Mouse (Mus musculus): Measurements from ENCODE around the gene Zdhhc14. TPM values are rescaled to one million over a fixed set of nuclear protein-coding genes. Genes with fewer than 3 reads are reported as not detected.
A peak's percentile ranks its signal among the peaks of the same experiment; 100 is the strongest.

Gene Zdhhc14
- total and polyA plus RNA-seq, 3 experiments, result 1.1 to 21.4 (median 7.3) TPM

DNA sequence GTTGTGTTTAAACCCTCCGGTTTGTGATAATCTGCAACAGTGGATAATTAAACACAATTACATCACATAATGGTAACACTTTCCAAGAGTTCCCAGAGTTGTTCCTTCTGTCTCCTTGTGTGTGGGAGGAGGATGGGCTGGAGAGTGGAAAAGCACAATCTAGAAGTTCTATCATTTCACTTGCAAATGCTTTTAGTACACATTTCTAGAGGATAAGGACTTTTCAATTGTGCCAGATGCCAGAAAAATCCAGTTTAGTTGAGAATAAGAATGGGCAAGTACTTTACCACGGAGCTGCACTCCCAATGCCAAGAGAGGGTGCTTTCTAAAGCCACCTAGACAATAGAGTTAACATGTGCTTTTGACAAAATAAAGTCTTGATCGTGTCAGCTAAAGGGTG, 2.0 kb upstream of the Zdhhc14 start:
- no peak overlapping the region for H3K4me3 ChIP-seq (ENCODE audit: low read depth, low read length)
- H3K27me3 ChIP-seq (ENCODE audit: insufficient read depth, low read length), result no peaks in the 10 kb centered on the region

DNA sequence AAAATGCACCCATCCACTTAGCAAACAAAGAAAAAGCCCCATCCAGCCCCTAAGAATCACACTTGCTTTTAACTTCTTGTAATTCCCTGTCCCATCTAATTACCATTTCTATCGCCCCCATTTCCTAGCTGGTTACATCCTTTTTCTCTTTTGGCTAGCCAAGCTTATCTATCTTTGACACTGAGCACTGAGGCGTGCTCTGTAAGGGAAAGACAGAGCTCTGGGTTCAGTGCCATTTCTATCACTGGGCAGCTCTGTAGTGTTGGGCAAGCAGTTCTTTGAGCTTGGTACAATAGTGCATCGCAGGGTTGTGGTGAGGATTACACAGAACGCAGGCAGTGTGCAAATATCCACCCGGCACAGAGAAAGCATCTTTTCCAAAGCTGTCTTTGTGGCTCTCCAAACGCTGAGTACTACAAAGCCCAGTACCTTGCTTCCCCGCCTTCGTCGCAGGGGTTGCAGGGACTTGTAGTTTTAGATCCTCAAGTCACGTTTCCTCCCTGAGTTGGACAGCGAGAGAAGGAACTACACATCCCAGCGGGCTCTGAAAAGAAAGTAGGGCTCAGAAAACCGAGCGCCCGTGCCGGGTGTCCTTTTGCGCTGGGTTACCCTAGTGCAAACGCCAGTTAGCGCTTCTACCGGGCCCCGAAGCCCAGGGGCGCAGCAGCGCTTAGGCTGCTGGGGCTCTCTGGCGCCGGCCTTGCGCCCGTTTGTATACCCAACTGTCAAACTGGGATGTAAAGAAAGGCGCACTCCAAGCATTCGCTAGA, 1.1 kb upstream of the Zdhhc14 start:
- DNase-seq (ENCODE audit: low spot score) (peak; percentile 56), ATAC-seq (ENCODE audit: extremely low read depth, insufficient number of reproducible peaks, low FRiP score, poor library complexity, severe bottlenecking) (peak; percentile 81)
- Histone ChIP-seq H3K9me3 (replicated peaks) (no peaks in the 10 kb centered on the region), H3K4me3 (ENCODE audit: low read depth, low read length) (peak overlapping the region; percentile 85), H3K27me3 (ENCODE audit: insufficient read depth, low read length) (no peaks in the 10 kb centered on the region), H3K36me3 (replicated peaks) (peaks cover 17% of the 10 kb centered on the region), H3K4me1 (ENCODE audit: insufficient read depth, low read depth, low read length) (peaks cover 80% of the 10 kb centered on the region)
- no peak for TF ChIP-seq CTCF (IDR thresholded peaks at IDR 0.05; ENCODE audit: low read depth, low read length)
- TF ChIP-seq GATA1 (IDR thresholded peaks at IDR 0.05; ENCODE audit: borderline replicate concordance, low read length), result no peak
- no peak for TF ChIP-seq TAL1 (conservative IDR thresholded peaks at IDR 0.05; ENCODE audit: low read depth, low read length)

More for the DNA sequence above, 2.0 kb upstream of the Zdhhc14 start:
- DNase-seq (ENCODE audit: low spot score) (no peak), ATAC-seq (ENCODE audit: extremely low read depth, insufficient number of reproducible peaks, low FRiP score, poor library complexity, severe bottlenecking) (no peak)
- H3K36me3 ChIP-seq (replicated peaks), result peaks cover 8% of the 10 kb centered on the region
- H3K9me3 ChIP-seq (replicated peaks), result peaks cover 2% of the 10 kb centered on the region; the same call in 1 of the 2 replicates
- TF ChIP-seq TAL1 (conservative IDR thresholded peaks at IDR 0.05; ENCODE audit: low read depth, low read length), result no peak
- TF ChIP-seq GATA2 (IDR thresholded peaks at IDR 0.05; ENCODE audit: borderline replicate concordance, low read depth, low read length), result no peak
- TF ChIP-seq CTCF (IDR thresholded peaks at IDR 0.05; ENCODE audit: low read depth, low read length), result no peak
- no peak for TF ChIP-seq POLR2AphosphoS5 (IDR thresholded peaks at IDR 0.05; ENCODE audit: insufficient replicate concordance, low read depth, low read length)
- H3K4me1 ChIP-seq (ENCODE audit: insufficient read depth, low read depth, low read length), result peaks cover 73% of the 10 kb centered on the region

GRCm38 (mm10) chr17:5492746-5493160, 396 bp downstream of the Zdhhc14 start:
- peaks cover 29% of the 10 kb centered on the region for H3K36me3 ChIP-seq (replicated peaks)
- H3K9me3 ChIP-seq (replicated peaks), result no peaks in the 10 kb centered on the region
- ATAC-seq (ENCODE audit: extremely low read depth, insufficient number of reproducible peaks, low FRiP score, poor library complexity, severe bottlenecking) (no peak), DNase-seq (ENCODE audit: low spot score) (peak; percentile 29)
- TF ChIP-seq POLR2AphosphoS5 (IDR thresholded peaks at IDR 0.05; ENCODE audit: insufficient replicate concordance, low read depth, low read length), result no peak
- no peaks in the 10 kb centered on the region for H3K27me3 ChIP-seq (ENCODE audit: insufficient read depth, low read length)
- H3K4me1 ChIP-seq (ENCODE audit: insufficient read depth, low read depth, low read length), result peaks cover 79% of the 10 kb centered on the region
- peak overlapping the region; percentile 85 for H3K4me3 ChIP-seq (ENCODE audit: low read depth, low read length)

DNA sequence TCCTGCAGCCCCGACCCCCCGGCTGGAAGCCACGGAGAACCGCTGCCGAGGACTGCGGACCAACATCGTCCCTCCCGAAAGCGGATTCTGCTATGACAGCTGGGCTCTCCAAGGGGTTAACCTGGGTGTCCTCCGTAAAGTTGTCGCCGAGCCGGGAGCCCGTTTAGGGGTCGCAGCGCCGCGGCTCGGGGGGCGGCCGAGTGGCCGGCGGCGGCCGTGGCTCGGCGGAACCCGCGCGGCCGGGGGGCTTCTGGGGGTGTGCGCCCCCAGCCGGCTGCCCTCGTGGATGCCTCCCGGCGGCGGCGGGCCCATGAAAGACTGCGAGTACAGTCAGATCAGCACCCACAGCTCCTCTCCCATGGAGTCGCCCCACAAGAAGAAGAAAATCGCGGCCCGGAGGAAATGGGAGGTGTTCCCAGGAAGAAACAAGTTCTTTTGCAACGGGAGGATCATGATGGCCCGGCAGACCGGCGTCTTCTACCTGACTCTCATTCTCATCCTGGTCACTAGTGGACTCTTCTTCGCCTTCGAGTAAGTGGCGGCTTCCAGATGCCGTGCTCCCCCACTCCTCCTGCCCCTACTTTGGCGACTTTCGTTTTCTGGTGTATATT, 909 bp downstream of the Zdhhc14 start:
- H3K4me3 ChIP-seq (ENCODE audit: low read depth, low read length), result peak overlapping the region; percentile 85
- H3K36me3 ChIP-seq (replicated peaks), result peaks cover 34% of the 10 kb centered on the region
- no peaks in the 10 kb centered on the region for H3K9me3 ChIP-seq (replicated peaks)
- H3K27me3 ChIP-seq (ENCODE audit: insufficient read depth, low read length), result no peaks in the 10 kb centered on the region
- no peak for ATAC-seq (ENCODE audit: extremely low read depth, insufficient number of reproducible peaks, low FRiP score, poor library complexity, severe bottlenecking)
- no peak for TF ChIP-seq GATA1 (IDR thresholded peaks at IDR 0.05; ENCODE audit: borderline replicate concordance, low read length)
- no peak for TF ChIP-seq CTCF (IDR thresholded peaks at IDR 0.05; ENCODE audit: low read depth, low read length)
- TF ChIP-seq GATA2 (IDR thresholded peaks at IDR 0.05; ENCODE audit: borderline replicate concordance, low read depth, low read length), result no peak
- no peak for TF ChIP-seq TAL1 (conservative IDR thresholded peaks at IDR 0.05; ENCODE audit: low read depth, low read length)
- no peak for TF ChIP-seq POLR2AphosphoS5 (IDR thresholded peaks at IDR 0.05; ENCODE audit: insufficient replicate concordance, low read depth, low read length)
- peak; percentile 29 for DNase-seq (ENCODE audit: low spot score)
- H3K4me1 ChIP-seq (ENCODE audit: insufficient read depth, low read depth, low read length), result peaks cover 79% of the 10 kb centered on the region

- ATAC-seq (ENCODE audit: extremely low read depth, insufficient number of reproducible peaks, low FRiP score, poor library complexity, severe bottlenecking), result no peak
- H3K9me3 ChIP-seq (replicated peaks), result no peaks in the 10 kb centered on the region
- no peak for DNase-seq (ENCODE audit: low spot score)
- TF ChIP-seq POLR2AphosphoS5 (IDR thresholded peaks at IDR 0.05; ENCODE audit: insufficient replicate concordance, low read depth, low read length) (no peak), CTCF (IDR thresholded peaks at IDR 0.05; ENCODE audit: low read depth, low read length) (no peak), GATA1 (IDR thresholded peaks at IDR 0.05; ENCODE audit: borderline replicate concordance, low read length) (no peak), GATA2 (IDR thresholded peaks at IDR 0.05; ENCODE audit: borderline replicate concordance, low read depth, low read length) (no peak), TAL1 (conservative IDR thresholded peaks at IDR 0.05; ENCODE audit: low read depth, low read length) (no peak)
- peak overlapping the region; percentile 85 for H3K4me3 ChIP-seq (ENCODE audit: low read depth, low read length)
- peaks cover 37% of the 10 kb centered on the region for H3K36me3 ChIP-seq (replicated peaks)
- peaks cover 81% of the 10 kb centered on the region for H3K4me1 ChIP-seq (ENCODE audit: insufficient read depth, low read depth, low read length)
- no peaks in the 10 kb centered on the region for H3K27me3 ChIP-seq (ENCODE audit: insufficient read depth, low read length)
These were observed 1.5 kb downstream of the Zdhhc14 start for GRCm38 (mm10) chr17:5493809-5494208.

GRCm38 (mm10) chr17:5494832-5495231, 2.5 kb downstream of the Zdhhc14 start:
- no peak for ATAC-seq (ENCODE audit: extremely low read depth, insufficient number of reproducible peaks, low FRiP score, poor library complexity, severe bottlenecking)
- H3K9me3 ChIP-seq (replicated peaks), result no peaks in the 10 kb centered on the region
- peak overlapping the region; percentile 85; the same call in 1 of the 2 replicates for H3K4me3 ChIP-seq (ENCODE audit: low read depth, low read length)
- H3K36me3 ChIP-seq (replicated peaks), result peaks cover 37% of the 10 kb centered on the region
- H3K27me3 ChIP-seq (ENCODE audit: insufficient read depth, low read length), result no peaks in the 10 kb centered on the region
- DNase-seq (ENCODE audit: low spot score), result no peak
- no peak for TF ChIP-seq GATA2 (IDR thresholded peaks at IDR 0.05; ENCODE audit: borderline replicate concordance, low read depth, low read length)
- TF ChIP-seq TAL1 (conservative IDR thresholded peaks at IDR 0.05; ENCODE audit: low read depth, low read length), result no peak
- no peak for TF ChIP-seq POLR2AphosphoS5 (IDR thresholded peaks at IDR 0.05; ENCODE audit: insufficient replicate concordance, low read depth, low read length)
- TF ChIP-seq GATA1 (IDR thresholded peaks at IDR 0.05; ENCODE audit: borderline replicate concordance, low read length), result no peak
- no peak for TF ChIP-seq CTCF (IDR thresholded peaks at IDR 0.05; ENCODE audit: low read depth, low read length)
- H3K4me1 ChIP-seq (ENCODE audit: insufficient read depth, low read depth, low read length), result peaks cover 82% of the 10 kb centered on the region

Measured in G1E (cell line).